Mouse (Mus musculus): ENCODE measurements around the gene Xpnpep3.
"Not testable (repeated sequence)": the region's sequence is repeated elsewhere in the genome, so short reads cannot be mapped to it uniquely, and the experiment has no call there.

Gene Xpnpep3

DNA sequence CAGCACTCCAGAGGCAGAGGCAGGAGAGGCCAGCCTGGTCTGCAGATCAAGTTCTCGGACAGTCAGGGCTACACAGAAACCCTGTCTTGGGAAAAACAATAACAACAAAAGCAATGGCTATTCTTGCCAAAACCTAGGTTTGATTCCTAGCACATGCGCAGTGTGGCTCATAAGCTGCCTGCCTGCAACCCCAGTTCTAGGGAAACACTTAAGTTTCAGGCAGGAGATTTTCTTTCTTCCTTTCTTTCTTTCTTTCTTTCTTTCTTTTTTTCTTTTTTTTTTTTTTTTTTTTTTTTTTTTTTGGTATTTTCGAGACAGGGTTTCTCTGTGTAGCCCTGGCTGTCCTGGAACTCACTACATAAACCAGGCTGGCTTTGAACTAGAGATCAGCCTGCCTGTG lies 80.3 kb downstream of the Xpnpep3 start:
- not testable (repeated sequence) for DNase-seq (ENCODE audit: low spot score)

DNA sequence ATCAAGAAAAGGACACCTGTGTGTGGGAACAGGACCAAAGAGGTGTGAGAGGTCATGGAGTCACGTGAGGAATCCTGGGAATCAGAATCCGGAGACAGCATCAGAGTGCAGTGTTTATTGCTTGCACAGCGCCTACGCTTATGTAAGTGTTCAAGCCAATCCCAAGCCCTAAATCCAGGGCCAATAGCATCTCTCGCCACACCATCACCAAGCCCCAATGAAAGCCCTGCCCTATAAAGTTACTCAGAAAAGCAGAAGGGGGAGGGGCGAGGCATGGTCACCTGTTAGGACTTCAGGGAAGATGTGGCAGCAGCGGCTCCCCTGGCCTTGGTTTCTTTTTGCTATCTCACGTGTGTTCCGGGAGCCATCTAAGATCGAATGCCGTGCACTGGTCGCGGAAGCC lies 81.0 kb downstream of the Xpnpep3 start:
- peak; percentile 80 for DNase-seq (ENCODE audit: low spot score)

DNA sequence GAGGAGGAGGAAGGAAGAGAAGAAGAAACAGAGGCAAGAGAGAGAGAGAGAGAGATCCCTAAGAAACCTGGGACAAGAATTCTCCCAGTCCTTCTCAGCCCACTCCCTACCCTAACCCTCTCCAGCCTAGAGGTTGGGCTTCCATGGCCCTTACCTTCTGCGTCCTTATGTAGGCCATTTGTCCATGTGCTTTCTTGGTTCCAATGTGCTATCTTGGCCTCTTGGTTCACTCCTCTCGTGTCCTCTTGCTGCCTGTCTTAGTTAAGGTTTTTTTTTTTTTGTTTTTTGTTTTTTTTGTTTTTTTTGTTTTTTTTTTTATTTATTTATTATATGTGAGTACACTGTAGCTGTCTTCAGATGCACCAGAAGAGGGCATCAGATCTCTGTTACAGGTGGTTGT lies 83.0 kb downstream of the Xpnpep3 start:
- no peak for DNase-seq (ENCODE audit: low spot score)

DNA sequence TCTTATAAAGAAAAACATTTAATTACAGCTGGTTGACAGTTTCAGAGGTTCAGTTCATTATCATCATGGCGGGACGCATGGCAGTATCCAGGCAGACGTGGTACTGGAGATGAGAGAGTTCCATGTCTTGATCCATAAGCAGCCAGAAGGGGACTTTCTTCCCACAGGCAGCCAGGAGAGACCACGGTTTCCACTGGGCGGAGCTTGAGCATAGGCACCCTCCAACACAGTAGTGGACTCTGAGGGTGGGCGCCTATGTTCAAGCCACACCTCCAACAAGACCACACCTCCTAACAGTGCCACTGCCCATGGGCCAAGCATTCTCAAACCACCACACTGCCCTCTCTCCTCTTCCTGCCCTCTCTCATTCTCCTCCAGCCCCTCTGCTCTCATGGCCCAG lies 83.8 kb downstream of the Xpnpep3 start:
- DNase-seq (ENCODE audit: low spot score), result no peak

DNA sequence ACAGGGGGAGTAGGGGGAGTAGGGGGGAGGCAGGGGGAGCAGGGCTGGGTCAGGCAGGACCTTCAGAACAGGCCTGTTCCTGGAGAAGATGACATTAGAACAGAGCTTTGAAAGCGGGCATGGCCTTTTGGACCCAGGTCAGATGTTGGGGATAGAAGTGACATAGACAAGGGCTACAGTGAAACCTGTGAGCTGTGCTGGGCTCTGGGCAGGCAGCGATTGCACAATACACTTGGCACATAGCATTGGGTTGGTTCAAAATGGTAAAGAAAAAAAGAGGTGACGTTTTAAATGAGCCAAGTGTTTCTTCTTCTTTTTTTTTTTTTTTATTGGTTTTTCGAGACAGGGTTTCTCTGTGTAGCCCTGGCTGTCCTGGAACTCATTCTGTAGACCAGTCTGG lies 85.5 kb downstream of the Xpnpep3 start:
- peak; percentile 47 for DNase-seq (ENCODE audit: low spot score)

DNA sequence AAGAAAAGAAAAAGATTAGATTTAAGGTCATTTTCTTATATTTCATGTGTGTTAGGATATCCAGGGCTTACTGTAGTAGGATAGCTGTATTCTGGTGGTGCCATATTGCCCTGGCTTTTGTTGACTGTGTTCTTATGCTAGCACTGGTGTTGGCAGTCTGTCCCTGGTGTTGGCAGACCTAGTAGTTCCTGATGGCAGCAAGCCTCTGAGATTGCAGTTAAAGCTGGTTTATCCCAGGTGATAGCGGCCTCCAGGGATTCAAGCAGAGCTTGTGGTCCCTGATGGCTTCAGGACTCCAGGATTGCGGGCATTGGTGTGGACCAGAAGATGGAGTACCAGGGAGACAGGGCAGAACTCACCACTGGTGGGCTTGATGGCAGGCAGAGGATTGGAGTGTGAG lies 103.5 kb downstream of the Xpnpep3 start:
- DNase-seq (ENCODE audit: low spot score), result no peak

DNA sequence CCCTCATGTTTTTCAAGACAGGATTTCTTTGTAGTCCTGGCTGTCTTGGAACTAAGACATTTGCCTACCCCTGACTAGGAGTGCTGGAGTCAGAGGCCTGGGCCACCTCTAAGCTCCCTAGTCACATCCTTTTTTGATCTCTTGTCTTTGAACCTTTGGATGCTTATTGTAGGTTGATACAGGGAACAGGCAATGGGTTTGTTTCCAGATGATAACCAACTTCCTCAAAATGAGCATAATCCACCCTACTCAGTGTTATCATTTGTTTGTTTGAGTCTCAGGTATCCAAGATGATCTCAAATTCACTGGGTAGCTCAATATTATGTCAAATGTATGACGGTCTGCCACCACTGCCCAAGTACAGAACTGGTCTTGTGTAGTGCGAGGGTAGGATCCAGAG lies 104.1 kb downstream of the Xpnpep3 start:
- no peak for DNase-seq (ENCODE audit: low spot score)

Measured in lung, postnatal 25 days (tissue).